Mouse (Mus musculus) cerebellum, adult 9-11 months (tissue): ENCODE measurements around the gene Svbp.

Experiments used
- DNase-seq: peaks from one replicate; pipeline ENCODE4 v3.0.0; 2022

Gene Svbp

DNA sequence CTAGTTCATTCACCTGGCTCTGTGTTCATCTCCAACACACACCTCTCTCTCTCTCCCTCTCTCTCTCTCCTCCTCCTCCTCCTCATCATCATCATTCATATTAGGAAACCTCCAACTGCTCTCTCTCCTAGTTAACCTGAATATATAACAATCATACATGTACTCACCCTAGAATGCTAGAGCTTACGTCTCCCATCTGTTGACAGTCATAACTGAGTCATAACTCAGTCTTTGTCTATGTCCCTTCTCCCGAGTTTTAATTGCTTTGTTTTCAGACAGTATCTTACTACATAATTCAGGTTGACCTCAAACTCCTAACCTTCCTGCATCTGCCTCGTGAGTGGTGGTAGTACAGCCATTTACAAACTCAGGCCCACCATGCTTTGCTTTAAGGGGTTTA lies 3.8 kb upstream of the Svbp start:
- DNase-seq: no peak

DNA sequence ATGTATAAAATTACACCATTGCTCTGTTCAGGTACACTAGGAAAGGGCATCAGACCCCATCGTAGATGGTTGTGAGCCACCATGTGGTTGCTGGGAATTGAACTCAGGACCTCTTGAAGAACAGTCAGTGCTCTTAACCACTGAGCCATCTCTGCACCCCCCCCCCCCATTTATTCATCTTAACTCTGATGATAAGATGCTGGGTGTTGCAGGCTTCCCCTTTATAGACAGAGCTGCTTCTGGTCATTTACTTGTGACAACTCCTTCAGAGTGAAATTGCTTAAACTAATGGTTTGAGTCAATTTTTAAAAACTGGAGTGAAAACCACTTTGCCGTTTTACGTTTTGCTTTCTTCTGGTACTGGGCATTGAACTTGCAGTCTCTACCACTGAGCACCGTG lies 2.3 kb upstream of the Svbp start:
- no peak for DNase-seq

DNA sequence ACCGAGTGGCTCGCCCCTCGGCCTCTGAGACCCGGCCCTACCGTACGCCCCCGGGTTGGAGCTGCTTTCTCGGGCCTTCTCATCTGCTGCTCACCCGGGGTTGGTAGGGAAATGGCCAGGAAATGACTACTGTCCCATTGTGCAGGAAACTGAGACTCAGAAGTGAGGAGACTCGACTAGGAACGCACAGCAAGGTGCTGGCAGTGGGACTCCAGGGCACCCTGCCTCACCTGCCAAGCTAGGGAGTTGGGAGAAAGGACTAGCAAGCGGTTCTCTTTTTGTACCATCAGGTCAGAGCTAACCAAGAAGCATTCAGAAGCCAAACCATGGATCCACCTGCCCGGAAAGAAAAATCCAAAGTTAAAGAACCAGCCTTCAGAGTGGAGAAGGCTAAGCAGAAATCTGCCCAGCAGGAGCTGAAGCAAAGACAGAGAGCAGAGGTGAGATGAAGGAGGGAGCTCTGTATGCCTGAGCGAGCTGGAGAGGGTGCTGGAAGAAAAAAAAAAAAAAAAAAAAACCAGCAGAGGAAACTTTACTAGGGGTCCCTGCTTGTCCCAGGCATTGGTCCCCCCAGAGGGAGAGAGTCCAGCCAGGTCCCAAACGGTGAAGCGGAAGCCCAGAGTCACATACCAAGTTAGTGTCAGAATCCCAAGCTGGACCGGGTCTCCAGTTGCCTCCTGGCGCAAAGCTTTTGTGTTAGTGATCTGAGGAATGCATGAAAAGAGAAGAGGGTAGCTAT lies 645 bp downstream of the Svbp start:
- peak; percentile 25 for DNase-seq

DNA sequence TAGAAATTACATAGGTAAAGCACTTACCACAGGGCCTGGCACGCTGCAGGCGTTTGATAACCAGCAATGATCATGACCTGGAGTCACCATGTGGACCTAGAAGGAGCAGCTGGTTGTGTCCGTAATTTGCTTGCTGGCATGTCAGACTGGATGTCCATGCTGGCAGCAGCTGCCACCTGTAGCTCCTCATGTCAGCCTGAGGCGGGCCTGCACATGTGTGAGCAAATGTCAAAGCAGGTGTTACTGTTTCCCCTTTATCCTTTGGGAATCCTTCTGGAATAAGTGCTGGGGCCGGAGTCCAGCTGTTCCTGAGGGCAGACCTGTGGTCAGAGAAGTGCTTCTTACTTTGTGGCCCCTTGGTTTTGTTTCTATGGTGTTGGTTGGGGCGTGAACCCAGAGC lies 3.0 kb downstream of the Svbp start:
- no peak for DNase-seq

DNA sequence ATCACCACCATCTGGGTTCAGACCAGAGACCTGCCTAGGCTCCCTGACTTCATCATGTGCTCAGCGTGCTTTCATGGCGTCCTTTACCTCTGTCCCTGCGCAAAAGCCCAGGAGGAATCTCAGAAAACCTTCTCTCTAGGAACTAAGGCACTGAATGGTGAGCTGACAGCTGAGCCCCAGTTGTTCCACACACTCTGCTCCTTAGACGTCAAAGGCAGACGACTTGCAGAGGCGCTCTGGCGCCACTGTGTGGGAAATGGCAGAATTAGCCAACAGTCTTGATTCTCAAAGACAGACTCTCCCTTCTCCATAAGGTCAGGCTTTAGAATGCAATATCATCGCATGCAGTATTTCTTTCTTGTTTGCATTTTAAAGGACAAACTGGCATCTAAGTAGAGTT lies 9.6 kb downstream of the Svbp start:
- peak; percentile 19 for DNase-seq

DNA sequence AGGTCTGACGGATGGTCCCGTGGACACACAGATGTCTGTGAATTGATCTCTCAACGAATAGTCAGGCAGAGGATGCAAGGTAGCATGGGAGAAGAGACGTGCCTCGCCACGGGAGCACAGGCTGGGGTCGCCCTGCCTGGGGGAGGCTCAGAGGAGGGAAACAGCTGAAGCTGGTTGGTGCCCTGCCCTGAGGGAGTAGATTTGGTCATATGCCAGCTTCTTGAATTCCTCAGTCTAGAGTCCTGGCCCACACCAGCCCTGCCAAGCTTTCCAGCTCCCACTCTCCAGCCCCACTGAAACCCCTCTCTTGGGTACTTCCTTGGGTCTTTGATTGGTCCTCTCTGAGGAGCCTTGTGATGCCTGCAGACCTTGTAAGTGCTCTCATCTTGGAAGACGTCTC lies 21.6 kb downstream of the Svbp start:
- DNase-seq: no peak

DNA sequence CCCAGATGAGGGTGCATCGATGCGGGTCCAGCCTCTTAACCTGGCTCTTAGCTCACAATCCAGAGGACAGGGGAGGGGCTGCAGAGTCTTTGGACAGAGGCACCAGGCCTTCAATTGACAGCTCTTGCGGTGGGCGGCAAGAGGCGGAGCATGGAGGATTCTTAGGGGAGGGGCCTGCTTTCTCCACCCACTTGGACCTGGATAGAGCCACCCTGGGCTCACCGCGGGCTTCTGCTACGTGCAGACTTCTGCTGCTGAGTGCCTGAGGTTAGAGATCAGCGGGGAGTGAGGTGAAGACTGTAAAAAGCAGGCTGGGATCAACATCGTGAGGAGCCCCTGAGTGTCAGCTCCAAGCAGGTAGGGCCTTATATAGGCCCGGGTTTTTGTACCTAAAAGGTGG lies 23.1 kb downstream of the Svbp start, which contains the start of gene Tmem269:
Tmem269 (minus strand) TSS at position 49 of the 400 bp plus-strand sequence.
- no peak for DNase-seq

DNA sequence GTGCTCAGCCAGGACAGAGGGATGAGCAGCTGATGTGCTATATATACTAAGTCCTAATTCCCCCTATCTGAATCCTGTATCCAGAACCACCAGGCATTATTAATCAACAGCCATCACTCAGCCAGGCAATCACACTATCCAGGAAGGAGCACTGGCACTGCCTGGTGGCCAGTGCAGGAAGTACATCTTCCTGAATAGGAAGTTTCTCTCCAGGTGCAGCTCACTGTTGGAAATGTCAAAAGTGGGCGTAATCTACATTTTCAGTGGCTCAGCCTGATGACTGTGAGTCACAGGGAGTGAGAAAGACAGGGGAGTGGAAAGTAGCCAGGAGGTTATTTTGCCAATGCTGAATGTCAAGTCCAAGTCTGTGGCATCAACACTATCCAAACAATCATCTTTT lies 28.6 kb downstream of the Svbp start:
- peak; percentile 36 for DNase-seq

DNA sequence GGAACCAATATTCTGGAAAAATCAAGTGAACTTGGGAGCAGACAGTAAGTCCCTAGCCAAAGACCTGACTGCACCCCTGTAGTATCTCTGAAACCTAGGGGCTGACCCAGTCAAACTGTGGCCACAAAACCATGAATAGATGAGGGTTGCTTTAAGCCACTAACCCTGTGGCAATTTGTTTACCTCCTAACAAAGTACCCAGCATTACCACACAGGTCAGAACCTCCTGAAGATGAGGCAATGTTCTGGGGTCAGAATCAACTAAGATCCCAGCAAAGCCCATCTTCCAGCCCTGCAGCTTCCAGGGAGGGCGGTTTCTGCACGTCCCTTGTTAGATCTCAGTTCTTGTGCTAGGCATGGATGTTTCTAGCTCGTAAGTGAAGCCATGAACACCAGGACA lies 29.4 kb downstream of the Svbp start:
- DNase-seq: no peak

DNA sequence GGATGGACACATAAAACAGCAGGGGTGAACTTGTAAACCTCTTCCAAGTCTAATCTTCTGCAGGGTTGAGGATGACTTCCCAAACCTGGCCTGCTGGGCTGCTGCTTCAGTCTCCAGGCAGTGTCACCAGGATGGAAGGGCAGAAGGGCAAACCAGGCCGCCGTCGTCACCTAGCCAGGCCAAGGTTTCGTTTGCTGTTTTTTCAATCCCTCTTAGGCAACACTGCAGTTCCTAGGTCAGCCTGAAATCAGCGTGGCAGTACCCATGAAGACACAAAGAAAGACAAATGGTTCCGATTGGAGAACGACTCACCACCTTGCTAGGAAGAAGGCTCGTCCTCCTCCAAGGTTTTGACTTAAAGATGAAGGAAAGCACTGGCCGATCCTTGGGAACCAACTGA lies 30.6 kb downstream of the Svbp start:
- DNase-seq: no peak

DNA sequence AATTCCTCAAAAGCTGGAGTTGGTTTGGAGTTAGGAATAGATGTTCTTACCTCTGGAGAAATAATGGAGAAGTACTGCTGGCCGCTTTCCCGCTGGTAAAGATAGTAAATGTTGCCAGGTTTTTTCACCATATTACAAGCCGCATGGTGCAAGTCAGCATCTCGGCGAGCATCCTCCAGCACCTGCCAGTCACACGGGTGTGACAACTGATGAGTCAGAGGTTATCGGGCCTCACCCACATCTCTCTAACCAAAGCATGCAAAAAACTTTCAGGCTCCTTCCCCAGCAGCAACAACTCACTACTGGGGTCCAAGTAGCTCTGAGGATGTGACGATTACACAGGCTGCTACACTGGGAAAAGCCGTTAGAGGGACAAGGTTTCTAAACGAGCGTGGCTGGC lies 31.6 kb downstream of the Svbp start:
- DNase-seq: no peak

DNA sequence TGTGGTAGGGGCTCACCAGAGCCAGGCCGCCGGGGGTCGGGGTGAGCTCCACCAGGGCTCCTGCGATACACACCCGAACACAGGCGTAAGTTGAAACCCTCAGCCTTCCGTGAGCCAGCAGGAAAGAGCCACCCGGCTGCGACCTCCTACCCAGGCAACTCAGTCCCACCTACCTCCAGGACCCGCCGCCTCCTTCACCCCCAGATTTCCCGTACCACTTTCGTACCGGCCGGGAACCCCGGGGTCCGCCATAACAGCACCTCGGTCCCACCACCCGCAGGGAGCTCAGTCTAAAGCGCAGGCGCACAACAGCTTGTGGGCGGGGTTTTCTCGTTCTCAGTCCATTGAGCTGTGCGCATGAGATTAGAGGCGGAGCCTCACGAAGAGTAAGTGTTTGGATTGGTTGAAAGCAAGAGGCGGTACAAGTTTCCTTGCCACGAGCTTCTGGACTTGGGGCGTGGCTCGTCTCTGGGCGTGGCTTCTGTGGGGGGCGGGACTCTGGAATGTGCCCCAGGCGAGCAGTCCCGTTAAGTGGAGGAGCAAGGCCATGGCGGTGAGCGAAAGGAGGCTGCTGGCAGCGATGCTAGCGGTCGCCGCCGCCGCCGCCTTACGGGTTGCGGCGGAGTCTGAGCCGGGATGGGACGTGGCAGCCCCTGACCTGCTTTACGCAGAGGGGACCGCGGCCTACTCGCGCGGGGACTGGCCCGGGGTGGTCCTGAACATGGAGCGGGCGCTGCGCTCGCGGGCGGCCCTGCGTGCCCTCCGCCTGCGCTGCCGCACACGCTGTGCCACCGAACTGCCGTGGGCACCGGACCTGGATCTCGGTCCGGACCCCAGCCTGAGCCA lies 37.5 kb downstream of the Svbp start, which contains the start of the genes AU022252 and P3h1:
AU022252 (minus strand) TSS at position 303 of the 846 bp plus-strand sequence.
P3h1 (plus strand) TSS at position 506 of the 846 bp plus-strand sequence.
- peak; percentile 100 for DNase-seq

DNA sequence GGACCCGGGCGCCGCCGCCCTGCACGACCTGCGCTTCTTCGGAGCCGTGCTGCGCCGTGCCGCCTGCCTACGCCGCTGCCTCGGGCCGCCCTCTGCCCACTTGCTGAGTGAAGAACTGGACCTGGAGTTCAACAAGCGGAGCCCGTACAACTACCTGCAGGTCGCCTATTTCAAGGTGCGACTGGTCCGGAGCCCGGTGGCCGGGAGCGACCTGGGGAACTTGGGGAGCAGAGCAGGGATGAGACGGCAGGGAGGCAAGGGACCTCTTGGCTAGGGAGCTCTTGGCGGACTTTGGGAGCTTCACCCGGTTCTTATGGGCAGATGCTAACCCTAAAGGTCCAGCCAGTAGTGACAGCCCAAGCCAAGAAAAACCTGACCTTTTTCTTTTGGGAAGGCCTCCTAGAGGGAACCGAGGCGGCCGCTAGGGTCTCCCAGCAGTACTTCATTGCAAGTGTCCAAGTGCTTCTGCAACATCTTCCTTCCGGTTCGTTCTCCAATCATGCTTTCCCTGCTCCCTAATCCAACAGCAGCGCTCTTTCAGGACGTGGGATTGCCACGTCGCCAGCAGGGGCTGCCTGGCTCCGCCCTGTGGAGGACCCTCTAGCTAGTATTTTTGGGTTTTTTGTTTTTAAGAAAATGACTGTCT lies 38.3 kb downstream of the Svbp start:
- DNase-seq: peak; percentile 66

DNA sequence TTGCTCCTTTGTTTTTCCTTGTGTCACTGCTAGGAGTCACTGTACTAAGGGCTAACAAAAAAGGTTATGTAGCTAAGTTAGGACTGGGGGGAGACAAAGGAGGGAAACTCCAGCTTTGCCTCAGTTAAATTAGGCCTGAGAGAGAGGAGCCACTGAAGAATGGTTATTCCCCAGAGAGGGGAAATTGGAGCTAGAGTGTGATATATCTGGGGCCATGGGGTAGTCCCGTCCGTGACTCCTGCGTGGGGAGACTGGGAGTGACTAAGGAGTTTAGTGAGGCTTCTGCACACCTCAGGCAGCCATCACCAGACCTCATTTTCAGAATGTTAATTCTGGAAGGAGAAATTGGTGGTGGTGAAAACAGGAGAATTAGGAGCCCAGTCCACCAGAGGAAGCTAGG lies 39.2 kb downstream of the Svbp start:
- no peak for DNase-seq

DNA sequence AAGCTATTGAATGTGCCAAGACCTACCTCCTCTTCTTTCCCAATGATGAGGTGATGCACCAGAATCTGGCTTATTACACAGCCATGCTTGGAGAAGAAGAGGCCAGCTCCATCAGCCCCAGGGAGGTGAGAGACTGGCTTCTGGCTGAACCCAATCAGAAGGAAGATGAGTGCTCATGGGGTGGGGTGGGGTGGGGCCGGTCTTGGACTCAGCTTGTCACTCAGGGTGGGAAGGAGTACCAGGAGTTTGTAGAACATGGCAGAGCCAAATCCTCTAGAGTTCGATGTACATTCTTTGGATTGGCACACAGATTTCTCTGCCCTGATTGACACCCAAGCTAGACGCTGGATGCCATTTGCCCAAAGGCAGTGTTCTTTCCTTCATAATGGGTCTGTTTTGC lies 43.6 kb downstream of the Svbp start:
- DNase-seq: no peak

DNA sequence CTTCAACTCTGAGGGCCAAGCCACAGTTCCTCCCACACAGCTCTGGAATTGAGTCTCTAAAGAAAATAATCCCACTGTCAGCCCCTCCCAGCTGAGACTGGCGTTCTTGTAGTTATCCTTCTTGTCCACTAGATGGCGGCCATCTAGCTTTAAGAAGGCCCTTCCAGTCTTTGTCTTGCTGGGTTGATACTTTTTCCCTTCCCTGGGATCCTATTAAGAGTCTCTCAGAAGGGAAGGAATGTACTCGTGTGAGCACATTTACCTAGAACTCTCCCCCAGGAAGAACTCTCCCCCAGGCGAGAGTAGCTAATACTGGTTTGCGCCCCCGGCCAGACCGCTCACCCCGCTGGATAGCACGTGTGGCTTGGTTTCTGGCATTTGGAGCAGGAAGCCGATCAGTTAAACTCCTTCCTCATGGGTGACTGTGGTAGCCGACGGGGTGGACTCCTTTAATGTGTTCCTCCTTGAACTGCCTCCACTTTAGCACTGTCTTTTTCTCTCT lies 44.1 kb downstream of the Svbp start:
- peak; percentile 39 for DNase-seq

DNA sequence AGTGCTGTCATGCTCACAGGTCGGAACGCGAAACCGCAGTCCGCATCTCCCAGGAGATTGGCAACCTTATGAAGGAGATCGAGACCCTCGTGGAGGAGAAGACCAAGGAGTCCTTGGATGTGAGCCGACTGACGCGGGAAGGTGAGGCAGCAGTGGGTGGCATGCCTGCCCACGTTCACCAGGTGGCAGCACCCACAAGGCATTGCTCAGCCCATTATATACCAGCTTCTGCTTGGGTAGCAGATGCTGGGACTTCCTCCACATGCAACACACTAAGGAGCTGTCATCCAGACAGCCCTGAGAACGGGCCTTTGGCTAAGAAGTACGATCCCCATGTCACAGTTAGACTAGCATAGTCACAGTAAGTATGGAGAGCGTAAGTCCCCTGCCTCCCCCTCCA lies 46.6 kb downstream of the Svbp start:
- no peak for DNase-seq

DNA sequence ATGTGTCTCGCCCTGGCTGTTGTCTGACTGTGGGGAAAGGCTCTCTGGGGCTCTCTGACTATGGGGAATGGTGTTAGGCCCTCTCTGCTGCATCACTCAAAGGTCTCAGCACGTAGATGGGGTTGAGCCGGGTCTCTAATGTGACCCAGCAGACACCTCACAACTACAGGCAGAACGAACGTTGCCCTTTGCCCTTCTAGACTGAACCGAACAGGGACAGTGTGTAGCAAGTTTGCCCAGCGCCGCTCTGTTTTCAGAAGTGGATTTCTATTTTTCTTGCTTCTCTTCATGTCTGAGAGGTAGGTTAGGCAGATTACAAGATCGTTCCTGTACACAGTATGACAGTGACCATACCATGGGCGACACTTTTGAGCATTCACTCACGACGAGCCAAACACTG lies 47.5 kb downstream of the Svbp start:
- no peak for DNase-seq

DNA sequence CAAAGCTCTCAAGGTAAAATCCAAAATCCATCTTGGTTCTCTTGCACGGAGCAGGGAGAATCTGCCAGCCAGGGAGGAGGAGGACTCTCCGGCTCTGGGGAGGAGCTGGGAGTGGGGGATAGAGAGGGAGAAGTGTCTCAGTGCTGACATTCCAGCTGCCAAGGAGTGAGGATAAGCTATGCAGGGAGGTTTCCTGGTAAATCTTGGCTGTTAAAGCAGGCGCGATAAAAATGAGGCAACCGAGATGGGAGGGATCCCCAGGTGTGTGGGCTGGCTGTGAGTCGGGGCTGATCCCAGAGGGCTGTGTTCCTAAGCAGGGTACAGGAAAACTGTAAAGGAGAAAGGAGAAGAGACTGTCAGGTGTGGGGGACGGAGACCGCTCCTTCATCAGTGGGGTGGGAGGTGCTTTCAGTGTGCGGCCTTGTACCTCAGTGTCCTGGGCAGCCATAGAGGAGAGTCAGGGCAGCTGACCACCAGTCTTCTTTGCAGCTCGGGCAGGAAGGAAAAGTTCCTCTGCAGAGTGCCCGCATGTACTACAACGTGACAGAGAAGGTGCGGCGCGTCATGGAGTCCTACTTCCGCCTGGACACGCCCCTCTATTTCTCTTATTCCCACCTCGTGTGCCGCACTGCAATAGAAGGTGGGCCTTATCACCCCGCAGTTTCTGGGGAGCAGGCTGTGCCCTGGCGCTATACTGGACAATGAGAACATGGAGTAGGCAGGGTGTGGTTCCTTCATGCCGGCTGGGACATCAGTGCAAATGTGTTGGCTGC lies 49.5 kb downstream of the Svbp start:
- DNase-seq: no peak

DNA sequence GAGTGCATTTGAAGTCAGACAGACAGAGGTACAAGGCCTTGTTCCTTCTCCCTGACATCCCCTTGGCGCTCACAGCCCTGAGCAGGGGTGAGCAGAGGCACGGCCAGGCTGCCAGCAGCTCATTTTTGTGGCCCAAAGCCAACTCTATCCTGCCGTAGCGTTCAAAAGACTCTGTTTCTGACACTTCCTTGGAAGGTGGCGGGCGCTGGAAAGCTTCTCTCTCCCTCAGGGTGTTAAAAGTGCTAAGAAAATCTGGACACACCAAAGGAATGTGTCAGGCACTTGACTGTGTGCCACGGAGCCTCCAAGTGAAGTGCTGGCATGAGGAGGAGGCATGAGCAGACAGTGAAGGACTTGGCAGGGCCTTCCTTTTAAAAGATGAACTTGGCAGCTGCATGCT lies 50.5 kb downstream of the Svbp start:
- peak; percentile 49 for DNase-seq

DNA sequence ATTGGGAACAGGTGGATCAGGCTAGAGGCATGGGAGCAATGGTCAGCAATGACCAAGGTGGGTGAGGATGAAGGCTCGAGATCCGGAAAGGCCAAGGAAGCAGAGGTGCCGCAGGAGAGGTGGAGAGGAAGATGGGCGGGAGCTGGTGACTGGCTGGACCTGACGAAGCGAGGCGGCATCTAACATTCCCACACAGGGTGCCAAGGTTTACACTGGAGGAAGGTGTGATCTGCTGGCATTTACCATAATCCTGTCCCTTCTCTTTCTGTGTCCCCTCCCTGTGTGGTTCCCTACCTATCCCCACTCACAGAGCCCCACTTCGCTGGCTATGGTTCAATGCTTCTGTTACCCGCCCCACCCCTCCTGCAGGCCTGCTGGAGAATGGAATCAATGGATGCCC lies 50.9 kb downstream of the Svbp start:
- no peak for DNase-seq

DNA sequence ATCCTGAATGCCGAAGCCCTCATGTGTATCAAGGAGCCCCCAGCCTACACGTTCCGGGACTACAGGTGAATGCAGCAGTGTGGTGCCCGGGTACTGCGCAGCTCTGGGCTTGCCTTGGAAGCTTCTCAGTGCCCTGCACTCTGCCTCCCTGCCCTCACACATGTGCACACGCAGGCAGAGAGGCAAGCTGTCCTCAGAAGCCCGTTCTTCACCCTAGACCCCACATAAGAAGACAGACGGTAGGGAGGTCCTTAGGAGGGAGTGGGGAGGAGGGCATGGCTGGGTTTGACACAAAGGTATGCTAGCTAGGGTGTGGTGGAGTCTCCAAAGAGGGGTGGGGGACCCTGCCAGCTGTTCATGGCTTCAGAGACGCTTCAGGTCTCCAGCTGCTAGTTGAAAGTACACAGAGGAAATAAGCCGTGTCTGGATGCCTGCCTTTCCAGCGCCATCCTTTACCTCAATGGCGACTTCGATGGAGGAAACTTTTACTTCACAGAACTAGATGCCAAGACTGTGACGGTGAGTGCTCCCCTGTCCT lies 51.7 kb downstream of the Svbp start:
- no peak for DNase-seq
